Mouse (Mus musculus) embryo, embryonic 9.5 days (tissue): ENCODE results near the gene Rspo1.
A peak's percentile ranks its signal among the peaks of the same experiment; 100 is the strongest.

Source experiments
- DNase-seq: peaks from one replicate; pipeline ENCODE4 v3.0.0-alpha.2; 2017; ENCODE audit errors: extremely low spot score

The Rspo1 gene

DNA sequence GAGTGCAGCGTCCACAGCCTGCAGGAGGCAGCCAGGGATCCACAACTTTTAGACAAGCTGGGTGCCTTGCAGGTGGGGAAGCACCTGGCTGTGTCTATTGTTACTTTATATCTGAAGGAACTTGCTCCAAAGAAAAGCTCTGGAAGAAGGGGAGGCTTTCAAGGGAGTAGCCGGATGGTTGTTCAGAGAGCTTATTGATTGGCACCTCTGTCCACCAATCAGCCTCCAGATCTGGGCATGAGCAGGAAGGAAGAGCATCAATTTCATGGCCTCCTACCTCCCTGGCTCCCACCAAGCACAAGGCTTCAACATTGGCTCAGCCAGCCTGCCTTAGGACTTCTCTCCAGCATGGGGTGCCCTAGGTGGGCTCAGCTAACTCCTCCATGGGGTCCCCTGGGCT is 12.9 kb upstream of the Rspo1 start:
- no peak for DNase-seq

GRCm38 (mm10) chr4:124978201-124978600 is 8.0 kb upstream of the Rspo1 start:
- DNase-seq = no peak

DNA sequence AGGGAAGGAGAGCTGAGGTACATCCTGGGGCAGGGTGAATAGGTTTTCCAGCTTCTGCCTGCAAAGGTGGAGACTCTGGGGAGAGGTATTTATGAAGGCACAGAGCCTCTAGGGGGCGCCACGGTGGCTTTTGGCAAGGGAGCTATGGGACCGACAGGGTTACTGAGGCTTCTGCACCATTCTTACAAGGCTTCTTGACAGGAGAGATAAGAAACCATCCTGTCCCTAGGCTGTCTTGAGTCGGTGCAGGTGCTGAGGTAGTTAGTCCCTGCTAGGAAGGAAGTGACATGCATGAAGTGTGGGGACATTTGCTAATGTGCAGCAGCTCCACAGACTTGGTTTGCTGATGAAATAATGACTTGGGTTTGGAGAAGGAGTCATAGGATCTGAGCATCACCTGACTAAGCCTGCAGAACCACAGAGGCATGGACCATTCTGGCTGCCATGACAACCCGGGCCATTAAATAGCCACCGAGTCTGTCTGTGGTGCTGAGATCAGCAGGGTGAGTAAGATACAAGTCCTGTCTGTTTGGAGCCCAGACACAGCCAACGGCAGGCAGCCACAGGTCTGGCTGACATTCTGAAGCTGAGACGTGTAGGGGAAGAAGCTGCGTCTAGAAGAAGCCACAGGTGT is 2.2 kb upstream of the Rspo1 start:
- DNase-seq = no peak

GRCm38 (mm10) chr4:124984871-124985670 is 1.2 kb upstream of the Rspo1 start:
- DNase-seq = no peak

DNA sequence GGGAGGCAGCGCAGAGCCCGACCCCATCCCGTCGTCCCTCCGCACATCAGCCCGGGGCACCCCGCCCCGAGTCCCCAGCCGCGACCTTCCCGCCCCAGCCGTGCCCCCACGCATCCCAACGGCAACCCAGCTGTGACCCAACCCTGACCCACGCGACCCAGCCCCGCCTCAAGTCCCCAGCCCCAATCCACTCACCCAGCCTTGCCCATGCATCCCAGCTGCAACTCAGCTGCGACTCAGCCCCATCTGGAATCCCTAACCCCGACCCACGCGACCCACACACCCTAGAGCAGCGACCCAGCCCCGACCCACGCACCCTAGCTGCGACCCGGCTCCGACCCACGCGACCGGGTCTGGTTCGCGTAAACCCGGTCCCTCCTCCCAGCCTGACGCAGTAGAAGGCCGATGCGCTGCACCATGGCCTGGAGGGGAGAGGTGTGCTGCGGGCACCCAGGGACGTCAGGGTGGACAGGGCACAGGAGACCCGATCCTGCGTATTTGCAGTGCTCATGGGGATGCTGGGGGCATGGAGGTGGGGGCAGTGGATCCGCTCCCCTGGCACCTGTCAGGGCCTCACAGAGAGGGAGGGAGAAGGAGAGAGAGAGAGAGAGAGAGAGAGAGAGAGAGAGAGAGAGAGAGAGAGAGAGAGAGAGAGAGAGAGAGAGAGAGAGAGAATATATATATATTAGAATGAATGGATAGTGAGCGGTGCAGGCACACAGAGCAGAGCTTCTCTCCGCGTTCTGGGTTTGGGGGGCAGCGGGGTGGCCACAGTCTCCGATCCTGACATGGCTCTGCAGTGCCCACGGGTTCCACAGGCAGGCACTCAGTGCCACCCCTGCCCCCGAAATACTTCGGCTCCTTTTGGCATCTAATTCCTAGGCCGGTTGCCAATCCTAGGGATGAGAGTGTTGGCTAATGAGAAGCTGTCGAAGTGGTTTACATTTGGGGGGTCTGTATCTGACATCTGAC is 795 bp downstream of the Rspo1 start:
- DNase-seq = no peak

- no peak for DNase-seq
Observed at GRCm38 (mm10) chr4:124987711-124988097, 1.5 kb downstream of the Rspo1 start.

- DNase-seq = no peak
Observed at GRCm38 (mm10) chr4:124988382-124988781, 2.2 kb downstream of the Rspo1 start.

- DNase-seq = peak; percentile 52
Observed at GRCm38 (mm10) chr4:124989787-124990253, 3.6 kb downstream of the Rspo1 start.

GRCm38 (mm10) chr4:124990325-124990724 is 4.1 kb downstream of the Rspo1 start:
- no peak for DNase-seq

- DNase-seq = no peak
Observed at GRCm38 (mm10) chr4:124997479-124998147, 11.4 kb downstream of the Rspo1 start.

GRCm38 (mm10) chr4:124999548-124999947 is 13.3 kb downstream of the Rspo1 start:
- no peak for DNase-seq

DNA sequence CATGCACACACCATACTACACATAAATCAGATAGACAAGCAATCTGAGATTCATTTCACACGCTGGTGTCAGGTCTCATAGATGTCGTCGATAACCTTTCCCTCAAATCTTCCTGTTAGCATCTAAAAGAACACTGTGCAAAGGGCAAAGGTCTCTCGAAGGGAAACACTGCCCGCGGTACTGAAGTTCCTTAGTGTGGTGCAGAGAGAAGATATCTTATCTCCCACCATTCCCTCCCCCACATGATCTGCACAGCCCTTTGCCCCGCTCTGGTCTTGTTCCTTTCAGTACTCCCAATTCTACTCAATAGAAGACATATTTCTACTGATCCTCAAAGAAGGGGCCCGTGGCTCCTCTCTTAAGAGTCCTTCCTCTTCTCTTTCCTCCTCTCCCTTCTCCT is 16.7 kb downstream of the Rspo1 start:
- DNase-seq = no peak

DNA sequence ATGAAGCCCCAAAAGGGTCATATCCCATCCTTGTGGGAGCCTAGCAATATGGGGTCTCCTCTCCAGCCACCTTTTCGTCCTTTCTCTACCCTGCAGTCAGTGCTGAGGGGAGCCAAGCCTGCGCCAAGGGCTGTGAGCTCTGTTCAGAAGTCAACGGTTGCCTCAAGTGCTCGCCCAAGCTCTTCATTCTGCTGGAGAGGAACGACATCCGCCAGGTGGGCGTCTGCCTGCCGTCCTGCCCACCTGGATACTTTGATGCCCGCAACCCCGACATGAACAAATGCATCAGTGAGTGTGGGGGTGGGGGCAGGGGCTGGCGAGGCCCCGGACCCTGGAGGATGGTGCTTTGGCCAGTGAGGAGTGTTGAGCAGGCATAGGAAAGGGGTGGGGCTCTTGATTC is 18.7 kb downstream of the Rspo1 start:
- no peak for DNase-seq

GRCm38 (mm10) chr4:125007460-125007859 is 21.2 kb downstream of the Rspo1 start:
- no peak for DNase-seq

GRCm38 (mm10) chr4:125008220-125008619 is 22.0 kb downstream of the Rspo1 start:
- no peak for DNase-seq

- DNase-seq = no peak
Observed at GRCm38 (mm10) chr4:125008712-125009111, 22.5 kb downstream of the Rspo1 start.

GRCm38 (mm10) chr4:125015806-125016635 is 29.8 kb downstream of the Rspo1 start, which contains the start of gene Gnl2:
Gnl2 (plus strand) TSS chr4:125016585.
- DNase-seq = no peak

- DNase-seq = no peak
Observed at GRCm38 (mm10) chr4:125017431-125017830, 31.2 kb downstream of the Rspo1 start.

DNA sequence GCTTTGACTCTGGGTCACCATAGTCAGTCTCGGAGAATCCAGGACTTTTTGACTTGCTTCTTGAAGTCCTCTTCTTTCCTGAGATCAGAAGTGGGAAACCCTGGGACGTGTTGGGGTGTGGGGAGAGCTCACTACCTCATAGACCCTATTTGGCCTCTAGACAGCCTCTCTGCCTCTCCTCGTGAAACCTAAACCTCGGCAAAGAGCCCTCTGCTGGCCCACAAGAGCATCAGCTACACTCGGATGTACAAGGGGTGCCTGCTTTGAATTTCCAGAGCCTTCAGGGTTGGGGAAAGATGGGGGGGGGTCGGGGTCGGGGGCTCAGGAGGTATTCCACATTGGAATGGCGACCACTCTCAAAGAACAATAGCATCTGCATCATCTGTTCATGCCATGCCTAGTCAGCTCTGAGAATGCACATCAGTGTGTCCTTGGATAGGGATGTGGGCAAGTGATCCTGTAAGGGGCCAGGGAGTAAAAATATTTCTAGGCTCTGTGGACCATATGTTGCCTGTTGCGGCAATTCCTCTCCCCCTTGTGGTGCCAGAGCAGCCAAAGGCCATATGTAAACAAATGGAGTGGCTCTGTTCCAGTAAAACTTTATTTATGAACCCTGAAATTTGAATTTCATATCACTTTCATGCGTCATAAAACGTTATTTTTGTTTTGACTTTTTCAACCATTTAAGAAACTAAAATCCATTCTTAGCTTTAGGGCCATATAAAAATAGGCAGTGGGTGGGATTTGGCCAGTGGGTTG is 34.7 kb downstream of the Rspo1 start:
- peak; percentile 39 for DNase-seq
